Mouse (Mus musculus): ENCODE results near the gene Maz. TPM values are rescaled to one million over a fixed set of nuclear protein-coding genes. Genes with fewer than 3 reads are reported as not detected.

Maz gene
- polyA plus RNA-seq, 1 experiment: 23.3 TPM

DNA sequence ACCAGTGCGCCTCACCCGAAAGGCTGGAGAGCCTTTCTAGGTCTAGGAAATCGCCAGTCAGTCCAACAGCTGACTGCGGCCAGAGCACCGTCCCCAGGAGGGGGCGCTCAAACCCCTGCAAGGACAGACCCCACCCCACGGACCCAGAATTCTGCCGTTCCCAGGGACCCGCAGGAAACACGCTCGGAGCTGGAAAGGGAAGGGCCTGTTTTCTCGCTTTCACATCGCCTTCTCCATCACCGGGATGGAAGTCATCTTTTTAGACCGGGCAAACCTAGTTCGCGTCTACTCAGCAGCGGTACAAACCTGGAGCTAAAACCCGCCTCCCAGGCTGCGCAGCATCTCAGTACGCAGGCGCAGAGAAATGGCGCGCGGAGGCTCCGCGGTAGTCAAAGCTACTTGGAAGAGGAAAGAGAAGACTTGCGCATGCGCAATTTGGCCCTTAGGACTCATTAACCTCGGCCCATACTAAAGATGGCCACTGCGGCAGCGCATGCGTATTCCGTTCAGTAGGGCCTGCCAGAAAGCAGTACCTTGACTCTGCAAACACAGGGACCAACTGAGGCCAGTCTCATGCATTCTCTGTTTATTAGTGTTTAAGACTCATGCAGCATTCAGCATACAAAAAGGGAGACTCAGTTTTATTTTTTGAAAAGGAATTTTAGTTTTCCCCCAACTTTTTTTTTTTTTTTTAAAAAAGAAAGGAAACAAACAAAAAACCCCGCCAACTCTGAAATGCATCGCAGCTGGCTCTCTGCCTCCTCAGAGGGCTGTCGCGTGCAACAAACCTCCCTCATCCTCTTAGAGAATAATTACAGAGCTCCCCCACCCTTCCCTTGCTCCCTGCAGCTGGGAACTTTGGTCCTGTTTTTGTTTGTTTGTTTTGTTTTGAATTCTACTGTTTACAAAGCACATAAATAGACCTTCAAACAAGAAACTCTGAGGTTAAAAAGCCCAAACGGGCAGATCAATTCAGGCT, 9.6 kb downstream of the Maz start, which contains the start of gene Pagr1a:
Gene Pagr1a (minus strand): TSS at position 382 of the 979 bp plus-strand sequence.
- Histone ChIP-seq H3K4me1 (ENCODE audit: control insufficient read depth, insufficient read depth, insufficient read length, low read length) (peaks cover 17% of the 10 kb centered on the region), H3K4me3 (ENCODE audit: insufficient read depth, low read depth, low read length) (peak within 1 kb of the TSS; percentile 83), H3K27ac (replicated peaks; ENCODE audit: low read depth, low read length) (peak within 1 kb of the TSS; percentile 93)

DNA sequence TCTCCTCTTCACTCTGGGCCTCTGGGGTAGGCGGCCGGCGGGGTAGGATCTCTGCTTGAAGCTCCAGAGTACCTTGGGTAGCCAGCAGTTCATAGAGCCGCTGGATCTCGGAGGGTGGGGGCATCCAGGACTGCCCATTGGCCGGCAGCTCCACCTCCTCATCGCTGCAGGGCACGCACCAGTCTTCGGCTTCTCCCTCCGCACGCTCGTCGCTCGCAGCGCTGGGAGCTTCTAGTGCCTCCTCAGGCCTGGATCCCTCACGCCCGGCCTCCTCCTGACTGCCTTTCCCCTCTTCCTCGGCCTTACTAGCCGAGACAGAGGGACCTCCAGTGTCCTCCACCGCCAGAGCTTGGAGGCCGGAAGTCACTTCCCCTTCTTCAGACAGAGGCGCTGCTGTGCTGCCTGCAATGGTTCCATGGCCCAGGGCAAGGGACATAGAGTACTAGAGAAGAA, 10.3 kb downstream of the Maz start:
- H3K27ac ChIP-seq (replicated peaks; ENCODE audit: low read depth, low read length): peak overlapping the region; percentile 93
- peaks cover 17% of the 10 kb centered on the region for H3K4me1 ChIP-seq (ENCODE audit: control insufficient read depth, insufficient read depth, insufficient read length, low read length)
- H3K4me3 ChIP-seq (ENCODE audit: insufficient read depth, low read depth, low read length): peak overlapping the region; percentile 83

GRCm38 (mm10) chr7:127016481-127016485, 10.6 kb downstream of the Maz start, which contains the start of gene Pagr1b:
Pagr1b (minus strand) TSS chr7:127016484.
- Histone ChIP-seq H3K27ac (replicated peaks; ENCODE audit: low read depth, low read length) (peak within 1 kb of the TSS; percentile 93), H3K4me1 (ENCODE audit: control insufficient read depth, insufficient read depth, insufficient read length, low read length) (peaks cover 17% of the 10 kb centered on the region), H3K4me3 (ENCODE audit: insufficient read depth, low read depth, low read length) (peak within 1 kb of the TSS; percentile 83)

DNA sequence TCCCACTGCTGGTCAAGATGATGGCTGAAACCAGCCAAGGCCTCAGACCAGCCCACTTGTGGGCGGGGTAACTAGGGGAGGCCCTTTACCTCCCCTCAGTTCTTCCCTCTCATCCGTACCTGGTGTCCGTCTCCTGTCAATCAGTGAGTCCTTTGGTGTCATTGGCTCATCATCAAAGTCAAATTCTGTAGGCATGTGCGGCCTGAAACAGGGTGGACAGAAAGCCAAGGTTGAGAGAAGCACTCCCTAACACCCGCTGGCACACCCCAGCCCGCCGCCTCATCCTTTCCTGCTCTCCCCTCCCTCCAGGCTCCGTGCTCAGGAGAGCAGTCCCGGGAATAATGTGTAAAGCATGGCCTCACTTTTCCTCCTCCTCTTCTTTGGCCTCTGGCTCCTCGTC, 10.8 kb downstream of the Maz start:
- peaks cover 17% of the 10 kb centered on the region for H3K4me1 ChIP-seq (ENCODE audit: control insufficient read depth, insufficient read depth, insufficient read length, low read length)
- H3K4me3 ChIP-seq (ENCODE audit: insufficient read depth, low read depth, low read length): peak overlapping the region; percentile 83
- peak overlapping the region; percentile 93 for H3K27ac ChIP-seq (replicated peaks; ENCODE audit: low read depth, low read length)

- no peak overlapping the region for H3K4me3 ChIP-seq (ENCODE audit: insufficient read depth, low read depth, low read length)
- no peak overlapping the region for H3K27ac ChIP-seq (replicated peaks; ENCODE audit: low read depth, low read length)
- H3K4me1 ChIP-seq (ENCODE audit: control insufficient read depth, insufficient read depth, insufficient read length, low read length): peaks cover 17% of the 10 kb centered on the region
These were observed 11.8 kb downstream of the Maz start for GRCm38 (mm10) chr7:127014993-127015392.

DNA sequence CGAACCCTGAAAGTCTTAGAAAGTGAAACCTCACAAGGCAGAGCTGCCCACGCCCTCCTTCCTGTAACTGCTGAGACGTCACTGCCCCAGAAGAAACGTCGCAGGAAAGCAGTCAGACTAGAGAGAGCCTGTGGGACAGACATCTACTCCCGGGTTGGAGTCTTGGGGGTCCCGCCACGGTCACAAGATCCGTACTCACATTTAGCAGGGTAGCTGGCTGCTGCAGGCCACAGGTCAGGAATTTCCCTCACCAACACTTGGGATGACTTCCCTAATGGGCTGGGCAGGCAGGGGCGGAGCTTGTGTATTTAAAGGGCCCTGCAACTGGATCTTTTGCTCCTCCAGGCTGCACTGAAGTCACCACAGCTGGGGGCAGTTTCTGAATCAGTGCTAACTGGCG, 12.5 kb downstream of the Maz start, which contains the start of gene Mvp:
Gene Mvp (minus strand): TSS at position 302 of the 400 bp plus-strand sequence.
- Histone ChIP-seq H3K4me1 (ENCODE audit: control insufficient read depth, insufficient read depth, insufficient read length, low read length) (peaks cover 20% of the 10 kb centered on the region), H3K27ac (replicated peaks; ENCODE audit: low read depth, low read length) (peak within 1 kb of the TSS; percentile 97), H3K4me3 (ENCODE audit: insufficient read depth, low read depth, low read length) (peak within 1 kb of the TSS; percentile 89)

- Histone ChIP-seq H3K4me3 (ENCODE audit: insufficient read depth, low read depth, low read length) (peak overlapping the region; percentile 89), H3K4me1 (ENCODE audit: control insufficient read depth, insufficient read depth, insufficient read length, low read length) (peaks cover 29% of the 10 kb centered on the region), H3K27ac (replicated peaks; ENCODE audit: low read depth, low read length) (no peak overlapping the region; the same call in 1 of the 2 replicates)
These were observed 13.5 kb downstream of the Maz start for GRCm38 (mm10) chr7:127013385-127013784.

GRCm38 (mm10) chr7:127012845-127013244, 14.0 kb downstream of the Maz start:
- peaks cover 30% of the 10 kb centered on the region for H3K4me1 ChIP-seq (ENCODE audit: control insufficient read depth, insufficient read depth, insufficient read length, low read length)
- peak overlapping the region; percentile 89; the same call in 1 of the 2 replicates for H3K4me3 ChIP-seq (ENCODE audit: insufficient read depth, low read depth, low read length)
- H3K27ac ChIP-seq (replicated peaks; ENCODE audit: low read depth, low read length): no peak overlapping the region

GRCm38 (mm10) chr7:127012374-127012773, 14.5 kb downstream of the Maz start:
- H3K27ac ChIP-seq (replicated peaks; ENCODE audit: low read depth, low read length): no peak overlapping the region
- H3K4me1 ChIP-seq (ENCODE audit: control insufficient read depth, insufficient read depth, insufficient read length, low read length): peaks cover 35% of the 10 kb centered on the region
- H3K4me3 ChIP-seq (ENCODE audit: insufficient read depth, low read depth, low read length): no peak overlapping the region

GRCm38 (mm10) chr7:127011717-127012116, 15.1 kb downstream of the Maz start:
- H3K27ac ChIP-seq (replicated peaks; ENCODE audit: low read depth, low read length): no peak overlapping the region

DNA sequence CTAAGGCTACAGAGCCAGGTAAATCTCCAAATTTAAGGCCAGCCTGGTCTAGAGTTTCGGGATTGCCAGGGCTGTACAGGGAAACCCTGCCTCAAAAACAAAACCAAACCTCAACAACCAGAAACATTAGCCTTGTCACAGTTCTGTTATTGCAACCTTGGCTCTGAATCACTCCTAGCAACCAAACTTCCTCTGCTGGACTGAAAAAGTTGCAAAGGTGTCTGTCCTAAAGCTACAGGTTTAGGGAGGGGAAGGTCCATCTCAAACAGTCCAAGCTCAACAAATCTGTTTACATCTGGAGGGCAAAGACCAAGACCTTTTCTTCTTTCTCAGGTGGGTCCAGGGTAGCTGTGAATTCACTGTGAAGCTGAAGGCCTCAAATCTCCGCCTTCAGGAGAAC, 15.8 kb downstream of the Maz start:
- no peak overlapping the region for H3K4me3 ChIP-seq (ENCODE audit: insufficient read depth, low read depth, low read length)
- no peak overlapping the region for H3K27ac ChIP-seq (replicated peaks; ENCODE audit: low read depth, low read length)
- peaks cover 34% of the 10 kb centered on the region for H3K4me1 ChIP-seq (ENCODE audit: control insufficient read depth, insufficient read depth, insufficient read length, low read length)

More at GRCm38 (mm10) chr7:127011717-127012116, 15.1 kb downstream of the Maz start:
- Histone ChIP-seq H3K4me3 (ENCODE audit: insufficient read depth, low read depth, low read length) (no peak overlapping the region), H3K4me1 (ENCODE audit: control insufficient read depth, insufficient read depth, insufficient read length, low read length) (peaks cover 35% of the 10 kb centered on the region)

DNA sequence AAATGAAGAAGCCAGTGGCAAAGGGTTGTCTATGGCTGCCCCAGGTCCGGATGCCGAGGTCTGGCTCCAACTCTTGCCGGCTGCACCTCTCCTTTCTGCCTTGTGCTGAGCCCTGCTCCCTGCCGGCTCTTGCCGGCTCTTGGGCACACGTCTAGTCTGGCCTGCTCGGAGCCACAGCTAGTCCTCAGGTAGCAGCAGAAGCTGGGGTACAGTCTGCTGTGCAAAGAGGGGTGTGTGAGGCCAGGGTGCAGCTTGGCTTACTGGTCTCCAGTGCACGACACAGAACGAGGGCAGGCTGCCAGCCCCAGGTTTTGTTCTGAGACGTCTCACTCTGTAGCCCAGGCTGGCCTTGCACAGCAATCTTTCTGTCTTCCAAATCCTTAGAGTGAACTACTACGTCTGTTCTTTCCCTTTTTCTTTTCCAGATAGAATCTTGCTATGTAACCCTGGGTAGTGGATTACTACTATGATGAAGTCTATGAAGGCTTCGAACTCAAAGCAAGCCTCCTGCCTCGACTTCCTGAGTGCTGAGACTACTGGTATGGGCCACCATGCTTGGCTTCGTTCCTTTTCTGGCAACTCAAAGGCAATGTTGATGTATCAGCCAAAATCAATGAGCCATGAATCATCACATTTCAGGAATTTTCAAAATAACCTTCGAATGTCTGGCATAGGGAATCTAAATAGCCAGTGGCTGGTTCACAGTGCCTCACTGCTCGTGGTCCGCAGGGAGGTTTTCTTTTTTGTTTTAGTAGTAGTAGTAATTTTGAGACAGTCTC, 17.3 kb downstream of the Maz start:
- H3K27ac ChIP-seq (replicated peaks; ENCODE audit: low read depth, low read length): peak overlapping the region; percentile 65
- H3K4me3 ChIP-seq (ENCODE audit: insufficient read depth, low read depth, low read length): no peak overlapping the region
- peaks cover 26% of the 10 kb centered on the region for H3K4me1 ChIP-seq (ENCODE audit: control insufficient read depth, insufficient read depth, insufficient read length, low read length)

DNA sequence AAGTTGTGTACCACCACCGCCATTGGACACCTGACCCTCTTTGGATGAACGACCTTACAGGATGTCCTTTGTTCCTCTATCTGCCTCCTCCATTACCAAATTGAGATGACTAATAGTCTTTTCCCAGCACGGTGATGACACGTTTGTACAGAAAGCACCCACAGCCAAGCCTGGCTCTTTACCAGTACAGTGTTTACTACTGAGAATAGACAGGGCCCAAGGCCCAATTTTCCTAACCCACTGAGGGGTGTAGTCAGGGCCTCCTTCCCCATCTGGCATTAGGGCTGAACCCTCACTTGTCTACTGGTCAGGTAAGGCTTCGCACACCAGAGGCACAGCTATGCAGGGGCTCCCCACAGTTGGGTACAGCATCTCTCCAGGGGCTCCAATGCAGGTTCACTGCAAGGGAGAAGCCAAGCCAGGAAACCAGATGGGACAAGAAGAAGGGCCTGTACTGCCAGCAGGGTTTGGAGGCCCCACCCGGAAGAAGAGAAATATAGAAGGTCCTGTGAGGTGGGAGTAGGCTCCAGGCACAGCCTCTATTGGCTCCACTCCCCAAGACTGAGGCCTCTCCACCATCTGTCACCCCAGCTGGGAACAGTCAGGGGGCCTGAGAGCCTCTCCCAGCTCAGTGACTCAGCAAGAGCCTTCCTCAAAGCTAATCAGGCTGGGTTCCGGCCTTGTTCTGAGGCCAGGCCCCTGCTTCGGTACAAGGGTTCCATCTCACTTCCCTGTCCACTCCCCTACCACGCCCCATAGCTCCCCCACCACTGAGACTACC, 18.4 kb downstream of the Maz start:
- Histone ChIP-seq H3K4me1 (ENCODE audit: control insufficient read depth, insufficient read depth, insufficient read length, low read length) (peaks cover 24% of the 10 kb centered on the region), H3K27ac (replicated peaks; ENCODE audit: low read depth, low read length) (peak overlapping the region; percentile 65), H3K4me3 (ENCODE audit: insufficient read depth, low read depth, low read length) (no peak overlapping the region)

DNA sequence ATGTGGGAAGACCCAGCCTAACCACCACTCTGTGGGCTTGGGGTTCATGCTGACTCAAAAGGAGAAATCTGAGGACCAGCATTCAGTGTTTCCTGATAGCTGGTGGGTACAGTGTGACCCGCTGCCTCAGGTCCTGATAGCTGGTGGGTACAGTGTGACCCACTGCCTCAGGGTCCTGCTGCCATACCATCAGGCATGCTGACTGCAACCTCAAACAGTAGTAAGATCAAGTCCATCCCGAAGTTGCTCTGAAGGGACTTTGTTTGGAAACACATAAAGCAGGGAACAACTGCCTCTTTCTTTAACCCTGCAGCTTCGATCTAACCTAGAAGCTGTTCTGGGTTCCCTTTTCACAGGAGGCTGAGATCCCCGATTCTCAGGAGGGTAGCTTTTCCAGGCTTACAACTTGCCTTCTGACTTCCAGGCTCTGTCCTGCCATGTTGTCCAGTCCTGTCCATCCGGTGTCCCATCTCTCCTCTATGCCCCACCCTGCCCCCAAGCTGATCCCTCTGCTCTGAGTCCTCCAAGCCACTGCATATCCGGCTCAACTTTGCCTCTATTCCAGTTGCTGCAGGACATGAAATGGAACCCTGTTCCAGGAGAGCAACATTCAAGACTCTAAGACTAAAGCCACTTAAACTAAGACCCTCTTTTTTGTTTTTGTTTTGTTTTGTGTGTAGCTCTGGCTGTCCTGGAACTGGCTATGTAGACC, 19.4 kb downstream of the Maz start:
- Histone ChIP-seq H3K4me1 (ENCODE audit: control insufficient read depth, insufficient read depth, insufficient read length, low read length) (peaks cover 19% of the 10 kb centered on the region), H3K4me3 (ENCODE audit: insufficient read depth, low read depth, low read length) (no peak overlapping the region), H3K27ac (replicated peaks; ENCODE audit: low read depth, low read length) (peak overlapping the region; percentile 65; the same call in 1 of the 2 replicates)

All from brown adipose tissue, adult 24 weeks (tissue).